Mouse (Mus musculus) urinary bladder, postnatal 4 days (tissue): ENCODE measurements around the gene Zbtb20.
A peak's percentile ranks its signal among the peaks of the same experiment; 100 is the strongest.

Source experiments
- DNase-seq, 2 experiments: peaks; one replicate each; pipeline ENCODE4 v3.0.0; 2021 to 2022; ENCODE audit warnings: low spot score in 2 of 2

Gene Zbtb20

GRCm38 (mm10) chr16:43448141-43448981 is 572.7 kb downstream of the Zbtb20 start:
- no peak for DNase-seq

DNA sequence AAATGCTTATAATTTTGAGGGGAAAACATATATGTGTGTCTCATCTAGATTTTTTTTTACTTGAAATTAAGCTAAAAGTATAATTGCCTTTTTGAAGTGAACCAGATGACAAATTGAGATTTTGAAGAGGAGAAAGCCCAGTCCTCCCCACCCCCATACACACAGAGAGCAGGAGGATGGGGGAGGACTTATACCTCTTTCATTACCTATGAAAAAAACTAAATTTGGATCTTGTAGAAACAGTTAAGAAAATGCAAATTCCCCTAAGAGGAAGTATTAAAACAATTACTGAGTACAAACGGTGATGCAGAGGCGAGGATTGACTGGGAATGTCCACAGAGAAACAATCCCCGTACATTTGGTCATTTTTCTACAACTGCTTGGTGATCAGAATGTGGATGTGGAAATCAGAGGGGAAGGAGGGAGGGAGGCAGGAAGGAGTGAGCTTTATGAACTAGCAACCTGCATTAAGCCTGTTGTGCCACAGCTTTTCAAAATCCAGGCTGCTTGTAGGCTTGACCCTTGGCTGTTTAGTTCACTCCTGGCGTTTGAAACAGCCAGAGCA is 578.8 kb downstream of the Zbtb20 start:
- DNase-seq, result no peak

- DNase-seq, result no peak
Observed at GRCm38 (mm10) chr16:43456446-43457172, 580.9 kb downstream of the Zbtb20 start.

GRCm38 (mm10) chr16:43457814-43458213 is 582.1 kb downstream of the Zbtb20 start:
- no peak for DNase-seq

DNA sequence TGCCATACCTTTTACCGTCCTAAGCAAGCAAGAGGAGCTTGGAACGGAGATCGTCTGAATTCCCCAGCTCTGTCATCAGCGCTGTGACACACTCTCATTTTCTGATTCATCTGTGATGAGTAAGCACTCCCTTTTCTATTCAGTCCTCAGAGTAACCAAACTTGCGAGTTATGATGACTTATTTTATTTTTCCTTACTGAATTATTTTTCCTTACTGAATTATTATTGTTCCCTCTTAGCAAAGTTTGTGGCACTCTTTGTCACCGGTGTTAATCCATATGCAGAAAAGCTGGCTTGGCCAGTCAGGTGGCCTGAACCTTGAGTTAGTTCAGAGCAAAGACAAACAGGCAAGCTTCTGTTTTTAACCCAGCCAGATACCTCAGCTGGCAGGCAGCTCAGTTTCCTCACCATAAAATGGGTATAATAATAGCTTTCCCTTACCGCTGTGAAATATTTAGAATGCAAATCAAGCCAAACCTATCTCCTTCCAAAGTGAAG is 583.1 kb downstream of the Zbtb20 start:
- no peak for DNase-seq

- DNase-seq, result no peak
Observed at GRCm38 (mm10) chr16:43461745-43462378, 586.2 kb downstream of the Zbtb20 start.

- DNase-seq, result no peak
Observed at GRCm38 (mm10) chr16:43462470-43463455, 587.1 kb downstream of the Zbtb20 start.

GRCm38 (mm10) chr16:43463684-43464475 is 588.2 kb downstream of the Zbtb20 start:
- DNase-seq, result no peak

- DNase-seq, result peak in 1 of 2 experiments; percentile 39
Observed at GRCm38 (mm10) chr16:43464476-43465080, 588.9 kb downstream of the Zbtb20 start.

DNA sequence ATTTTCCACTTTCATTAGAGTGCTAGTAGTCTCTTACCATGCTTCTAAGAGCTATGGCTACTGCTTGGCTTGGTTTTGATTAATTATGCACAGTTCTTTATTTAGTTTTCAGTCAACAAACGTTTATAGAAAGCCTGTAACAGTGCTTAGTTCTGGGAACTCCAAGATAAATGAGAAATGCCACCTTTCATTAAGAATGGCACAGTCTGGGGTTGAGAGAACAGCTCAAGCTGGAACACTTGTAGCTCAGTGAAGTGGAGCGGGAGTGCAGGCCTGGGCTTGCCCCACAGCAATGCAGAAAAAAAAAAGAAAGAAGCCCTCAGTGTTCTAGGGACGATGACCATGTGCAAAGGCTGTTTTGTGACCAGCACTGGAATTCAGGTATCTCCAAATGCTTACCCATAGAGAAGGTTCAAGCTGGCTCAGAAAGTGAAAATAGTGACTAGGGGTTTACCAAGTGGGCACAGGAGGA is 589.7 kb downstream of the Zbtb20 start:
- no peak for DNase-seq

DNA sequence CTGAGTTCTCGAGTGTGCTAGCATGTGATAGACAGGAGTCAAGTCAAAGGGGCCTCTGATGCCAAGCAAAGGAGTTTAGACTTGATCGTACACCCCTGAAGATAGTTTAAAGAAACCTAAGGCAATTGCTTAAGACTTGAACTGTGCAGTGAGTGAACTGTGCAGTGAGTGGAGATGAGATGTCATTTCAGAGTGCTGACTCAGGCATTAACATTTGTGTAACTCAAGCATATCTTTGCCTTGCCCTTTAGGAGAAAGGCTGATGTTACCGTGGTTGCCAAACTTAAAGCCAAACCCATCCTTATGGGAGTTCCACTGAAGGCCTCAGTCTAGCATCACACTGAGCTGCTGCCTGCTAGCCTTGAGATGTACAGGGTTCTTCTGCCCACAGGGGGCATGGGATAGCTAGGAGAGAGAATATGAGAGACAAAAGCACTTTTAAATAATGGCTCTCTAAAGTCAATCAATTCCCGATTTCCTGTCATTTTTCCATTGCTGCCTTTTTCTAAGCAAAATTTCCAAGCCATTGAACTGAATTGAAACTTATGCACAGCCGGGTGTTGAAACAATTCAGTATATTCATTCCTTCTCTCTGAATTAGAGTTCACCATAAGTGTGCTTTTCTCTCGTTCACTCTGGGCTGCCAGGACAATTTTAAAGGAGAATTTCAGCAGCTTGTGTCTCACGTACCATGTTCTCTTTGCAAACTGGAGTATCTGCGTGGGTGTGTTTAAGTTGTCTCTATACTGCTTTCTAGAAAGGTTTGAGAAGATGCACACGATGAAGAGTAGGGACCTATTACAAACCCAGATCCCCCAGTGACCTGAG is 590.5 kb downstream of the Zbtb20 start:
- no peak for DNase-seq

DNA sequence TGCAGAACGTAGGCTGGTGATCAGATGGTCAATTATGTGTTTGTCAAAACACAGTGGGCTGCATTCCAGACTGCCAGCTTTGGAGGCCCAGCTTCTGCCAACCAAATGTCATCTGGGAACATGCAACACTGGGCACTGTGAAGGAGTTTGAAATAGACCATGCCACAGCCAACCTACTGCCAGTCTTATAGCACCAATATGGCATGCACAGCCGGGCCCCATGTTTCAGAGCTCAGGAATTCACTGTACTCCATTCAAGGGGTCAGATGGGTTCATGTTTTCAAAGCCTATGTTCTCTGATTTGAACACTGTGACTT is 591.0 kb downstream of the Zbtb20 start:
- no peak for DNase-seq

DNA sequence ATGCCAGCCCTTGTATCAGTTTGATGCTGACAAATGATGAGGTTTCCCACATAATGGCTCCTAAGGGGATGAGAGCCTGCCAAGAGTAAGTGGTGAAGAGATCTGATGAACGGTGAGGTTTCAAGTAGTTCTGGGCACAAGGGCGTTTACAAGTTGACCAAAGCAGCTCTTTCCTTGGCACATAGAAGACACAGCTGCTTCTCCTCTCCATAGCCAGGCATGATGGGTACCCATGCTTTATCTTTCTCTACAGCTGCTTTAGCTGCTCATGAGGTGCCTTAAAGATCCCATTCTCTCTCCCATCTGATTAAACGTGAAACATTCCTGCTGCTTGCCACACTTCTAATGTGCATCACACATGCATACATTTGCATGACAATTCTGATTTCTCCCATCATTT is 595.4 kb downstream of the Zbtb20 start:
- no peak for DNase-seq

DNA sequence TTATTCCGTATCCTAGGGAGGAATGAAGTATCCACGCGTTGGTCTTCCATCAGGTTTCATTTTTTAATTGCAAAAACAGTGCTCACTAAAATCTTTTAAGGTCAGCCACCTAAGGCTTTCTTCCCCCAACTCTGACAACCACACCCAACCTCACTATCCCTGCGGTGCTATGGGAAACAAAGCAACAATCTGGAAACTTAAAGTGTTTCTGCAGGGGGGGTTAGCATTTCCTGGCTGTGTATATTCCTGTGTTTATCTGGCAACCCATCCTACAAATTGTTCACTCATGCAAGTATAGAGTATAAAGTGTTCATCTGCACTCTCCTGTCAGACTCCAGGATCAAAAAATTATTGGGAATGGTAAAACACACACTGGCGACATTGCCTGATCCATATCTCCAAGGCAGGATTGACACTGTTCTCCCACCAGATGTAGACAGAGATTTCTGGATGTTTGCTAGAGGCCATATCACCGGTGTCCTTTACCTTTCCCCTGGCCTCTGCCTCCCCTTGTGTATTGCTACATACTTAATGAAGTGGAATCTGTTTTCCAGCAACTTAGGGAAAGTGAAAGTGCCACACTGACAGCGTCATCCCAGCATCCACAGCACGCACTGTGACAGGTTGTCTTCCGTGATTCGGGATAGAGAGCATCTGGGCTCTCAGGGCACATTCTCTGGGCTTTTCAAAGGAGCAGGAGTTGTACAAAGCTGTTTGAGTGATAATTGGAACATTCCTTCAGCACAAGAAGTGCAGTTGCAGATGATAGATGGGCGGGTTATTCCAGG is 599.5 kb downstream of the Zbtb20 start:
- DNase-seq, result no peak

DNA sequence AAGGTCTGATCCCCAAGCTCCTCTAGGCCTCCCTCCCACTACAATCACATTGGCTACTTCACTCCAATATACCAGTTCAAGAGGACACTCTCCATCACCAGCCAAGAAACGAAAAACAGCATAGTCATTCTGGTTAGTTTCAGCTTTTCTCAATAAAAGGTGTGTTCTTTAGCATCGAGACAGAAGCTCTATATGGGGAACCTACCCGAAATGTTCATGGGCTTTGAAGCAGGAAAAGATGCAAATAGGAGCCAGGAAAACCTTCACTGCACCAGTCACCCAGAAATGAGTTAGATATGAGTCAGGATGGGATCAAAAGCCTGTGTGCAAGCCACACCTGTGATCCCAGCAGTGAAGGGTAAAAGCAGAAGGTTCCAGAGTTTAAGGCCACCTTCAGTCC is 601.2 kb downstream of the Zbtb20 start:
- no peak for DNase-seq

DNA sequence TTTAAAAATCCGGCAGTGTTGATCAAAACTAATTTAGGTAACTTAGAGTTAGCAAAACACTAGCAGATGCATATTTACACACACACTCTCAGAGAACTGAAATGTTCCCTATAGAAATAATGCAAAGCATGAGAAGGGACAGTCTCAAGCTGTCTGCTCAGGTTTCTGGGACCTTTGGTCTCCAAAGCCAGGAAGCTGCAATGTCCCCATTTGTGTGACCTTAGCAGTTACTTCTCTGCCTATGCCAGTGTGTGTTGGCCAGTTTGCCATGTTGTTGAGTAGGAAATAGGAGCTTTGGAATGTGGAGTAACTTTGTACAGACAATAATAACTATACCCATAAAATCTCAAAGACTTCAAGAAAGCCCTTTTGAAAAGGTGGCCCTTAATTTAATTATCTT is 602.7 kb downstream of the Zbtb20 start:
- DNase-seq, result no peak

- DNase-seq, result no peak
Observed at GRCm38 (mm10) chr16:43480532-43480931, 604.9 kb downstream of the Zbtb20 start.

DNA sequence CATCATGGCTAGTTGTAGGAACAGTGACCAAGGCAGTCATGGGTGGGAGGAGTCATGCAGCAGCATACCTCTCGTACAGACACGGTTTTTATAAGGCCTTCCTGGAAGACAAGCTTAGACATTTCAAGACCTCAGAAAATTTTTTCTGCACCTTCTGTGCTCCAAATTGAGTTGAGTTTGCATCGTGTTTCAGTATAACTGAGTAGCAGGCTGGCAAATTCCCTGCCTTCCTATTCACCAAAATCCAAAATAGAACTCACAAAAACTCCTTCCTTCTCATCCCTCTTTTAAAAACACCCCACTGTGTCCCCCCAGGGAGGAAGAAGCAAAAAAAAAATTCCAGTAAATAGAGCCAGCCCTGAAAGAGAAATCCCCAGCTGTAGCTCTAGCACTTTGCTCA is 606.4 kb downstream of the Zbtb20 start:
- no peak for DNase-seq
